Mouse (Mus musculus) thymus, postnatal 25 days (tissue): ENCODE data around the gene Slc9a2.
"Not testable (repeated sequence)": the region's sequence is repeated elsewhere in the genome, so short reads cannot be mapped to it uniquely, and the experiment has no call there.

ENCODE experiments used
- DNase-seq: peaks from one replicate; pipeline ENCODE4 v3.0.0; 2022

Gene Slc9a2

GRCm38 (mm10) chr1:40726051-40726450 lies 45.7 kb downstream of the Slc9a2 start:
- no peak for DNase-seq

GRCm38 (mm10) chr1:40727404-40727803 lies 47.0 kb downstream of the Slc9a2 start:
- no peak for DNase-seq

GRCm38 (mm10) chr1:40728636-40729035 lies 48.3 kb downstream of the Slc9a2 start:
- DNase-seq, result no peak

- DNase-seq, result peak; percentile 51
These were observed 57.3 kb downstream of the Slc9a2 start for GRCm38 (mm10) chr1:40737671-40738070.

GRCm38 (mm10) chr1:40738246-40738645 lies 57.9 kb downstream of the Slc9a2 start:
- DNase-seq, result not testable (repeated sequence)

- no peak for DNase-seq
These were observed 60.4 kb downstream of the Slc9a2 start for GRCm38 (mm10) chr1:40740739-40741138.

- DNase-seq, result no peak
These were observed 65.7 kb downstream of the Slc9a2 start for GRCm38 (mm10) chr1:40746089-40746488.

GRCm38 (mm10) chr1:40759751-40760445 lies 79.5 kb downstream of the Slc9a2 start:
- DNase-seq, result no peak

- DNase-seq, result no peak
These were observed 83.7 kb downstream of the Slc9a2 start for GRCm38 (mm10) chr1:40764042-40764441.

GRCm38 (mm10) chr1:40764701-40765275 lies 84.4 kb downstream of the Slc9a2 start:
- no peak for DNase-seq

- DNase-seq, result no peak
These were observed 85.1 kb downstream of the Slc9a2 start for GRCm38 (mm10) chr1:40765521-40765920.

GRCm38 (mm10) chr1:40767588-40767987 lies 87.2 kb downstream of the Slc9a2 start:
- DNase-seq, result no peak

GRCm38 (mm10) chr1:40768606-40769005 lies 88.2 kb downstream of the Slc9a2 start:
- peak; percentile 30 for DNase-seq

- DNase-seq, result no peak
These were observed 89.0 kb downstream of the Slc9a2 start for GRCm38 (mm10) chr1:40769331-40769894.

- DNase-seq, result no peak
These were observed 91.0 kb downstream of the Slc9a2 start for GRCm38 (mm10) chr1:40771196-40771970.

- DNase-seq, result no peak
These were observed 92.9 kb downstream of the Slc9a2 start for GRCm38 (mm10) chr1:40773234-40773633.

- no peak for DNase-seq
These were observed 93.7 kb downstream of the Slc9a2 start for GRCm38 (mm10) chr1:40774040-40774439.

- DNase-seq, result no peak
These were observed 95.7 kb downstream of the Slc9a2 start for GRCm38 (mm10) chr1:40776102-40776501.

GRCm38 (mm10) chr1:40776763-40777162 lies 96.4 kb downstream of the Slc9a2 start:
- DNase-seq, result no peak

GRCm38 (mm10) chr1:40783450-40783849 lies 103.1 kb downstream of the Slc9a2 start:
- no peak for DNase-seq

- DNase-seq, result no peak
These were observed 103.9 kb downstream of the Slc9a2 start for GRCm38 (mm10) chr1:40784306-40784705.

GRCm38 (mm10) chr1:40785876-40786445 lies 105.6 kb downstream of the Slc9a2 start:
- DNase-seq, result no peak

- no peak for DNase-seq
These were observed 108.6 kb downstream of the Slc9a2 start for GRCm38 (mm10) chr1:40788956-40789355.
